Mouse (Mus musculus) kidney, postnatal 36 days (tissue): ENCODE data around the gene Dhrs7b.
"Not testable (repeated sequence)": the region's sequence is repeated elsewhere in the genome, so short reads cannot be mapped to it uniquely, and the experiment has no call there.

Experiments
- DNase-seq, 2 experiments: peaks; one replicate each; pipeline ENCODE4 v3.0.0; 2021 to 2022; ENCODE audit warnings: mixed read lengths in 2 of 2

Gene Dhrs7b

DNA sequence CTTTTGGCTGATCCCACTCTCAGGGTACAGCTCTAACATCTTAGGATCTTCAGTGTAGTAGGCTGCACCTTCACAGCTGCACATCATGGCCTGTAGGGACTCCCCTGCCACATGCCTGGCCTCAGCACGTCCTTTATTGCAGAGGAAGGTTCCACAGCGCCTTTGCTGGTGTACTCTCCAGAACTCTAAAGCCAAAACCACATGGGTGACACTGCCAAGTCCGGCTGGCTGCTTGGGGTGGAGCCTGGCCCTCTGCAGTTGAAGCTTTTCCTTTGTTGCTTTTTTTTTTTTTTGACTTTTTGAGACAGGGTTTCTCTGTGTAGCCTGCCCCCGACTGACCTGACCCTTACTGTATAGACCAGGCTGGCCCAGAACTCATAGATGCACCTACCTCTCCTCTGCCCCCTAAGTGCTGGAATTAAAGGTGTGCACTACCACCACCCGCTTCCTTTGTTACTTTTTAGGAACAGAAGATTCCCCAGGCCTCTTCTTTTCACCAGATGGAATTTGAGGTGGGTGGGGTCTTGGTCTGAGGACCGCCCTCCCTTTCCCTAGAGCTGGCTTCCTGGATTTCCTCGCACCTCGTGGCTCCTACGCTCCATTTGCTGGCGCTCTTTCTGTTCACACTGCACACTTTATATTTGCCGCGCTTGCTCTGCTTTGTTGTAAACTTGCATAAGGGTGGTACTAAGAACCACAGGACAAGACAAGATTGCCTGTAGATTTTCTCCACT is 11.2 kb downstream of the Dhrs7b start:
- no peak for DNase-seq

- no peak for DNase-seq
Observed at GRCm38 (mm10) chr11:60843412-60843811, 13.0 kb downstream of the Dhrs7b start.

- no peak for DNase-seq
Observed at GRCm38 (mm10) chr11:60845415-60845814, 15.0 kb downstream of the Dhrs7b start.

DNA sequence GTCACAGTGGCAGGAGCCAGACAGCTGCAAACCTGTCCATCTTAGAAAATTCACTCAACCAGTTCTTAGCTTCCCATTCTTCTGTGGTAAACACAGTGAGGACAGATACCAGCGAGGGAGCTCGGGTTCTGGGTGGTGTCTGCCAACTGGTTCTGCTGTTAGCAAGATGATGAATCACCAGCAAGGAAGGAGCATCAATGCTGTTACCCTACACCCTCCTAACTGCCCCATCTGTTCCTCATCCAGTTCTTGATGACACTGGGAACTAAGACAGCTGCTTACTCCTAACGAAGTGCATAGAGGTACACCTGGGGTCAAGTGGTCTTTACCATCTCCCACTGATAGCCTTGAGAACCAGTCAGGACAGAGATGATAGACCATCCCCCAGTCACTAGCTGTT is 26.2 kb downstream of the Dhrs7b start:
- no peak for DNase-seq

DNA sequence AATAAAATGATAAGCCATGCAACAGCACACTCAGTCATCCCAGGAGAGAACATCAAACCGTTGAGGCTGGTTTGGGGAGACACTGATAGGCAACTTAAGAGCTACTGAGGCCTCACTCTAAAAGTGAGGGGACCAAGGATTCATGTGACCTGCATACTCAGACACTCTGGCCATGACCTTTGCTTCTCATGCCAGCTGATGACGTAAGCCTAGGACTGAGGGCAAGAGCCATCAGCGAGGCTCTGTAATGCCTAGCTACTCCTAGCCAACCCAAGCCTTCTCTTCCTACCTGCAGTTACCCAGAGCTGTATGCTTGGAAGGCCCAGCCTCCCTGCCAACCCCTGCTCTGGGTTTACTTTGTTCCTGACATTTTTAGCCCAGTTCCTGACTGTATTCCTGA is 31.6 kb downstream of the Dhrs7b start:
- DNase-seq, result peak; percentile 37 to 47

GRCm38 (mm10) chr11:60863196-60863595 is 32.8 kb downstream of the Dhrs7b start:
- DNase-seq, result peak; percentile 12 to 27

DNA sequence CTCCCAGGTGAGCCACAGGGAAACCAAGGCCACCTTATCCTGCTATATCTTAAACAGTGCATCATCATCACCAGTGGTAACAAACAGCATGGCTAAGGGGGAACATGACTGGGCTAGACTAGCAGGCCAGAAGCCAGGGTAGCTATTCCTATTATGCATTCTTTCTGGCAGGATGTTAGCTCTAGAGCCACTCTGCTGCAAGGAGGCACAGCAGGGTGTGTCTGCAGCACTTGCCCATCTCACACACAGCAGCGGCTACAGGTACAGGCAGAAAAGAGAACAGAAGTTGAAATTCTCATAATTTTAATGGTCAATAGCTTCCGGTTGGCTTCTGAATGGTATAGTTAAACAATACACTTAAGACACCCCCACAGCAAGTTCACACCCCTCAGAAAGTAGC is 33.7 kb downstream of the Dhrs7b start:
- no peak for DNase-seq

GRCm38 (mm10) chr11:60864916-60865315 is 34.5 kb downstream of the Dhrs7b start:
- DNase-seq, result no peak

GRCm38 (mm10) chr11:60866021-60866420 is 35.6 kb downstream of the Dhrs7b start:
- DNase-seq, result peak; percentile 69

DNA sequence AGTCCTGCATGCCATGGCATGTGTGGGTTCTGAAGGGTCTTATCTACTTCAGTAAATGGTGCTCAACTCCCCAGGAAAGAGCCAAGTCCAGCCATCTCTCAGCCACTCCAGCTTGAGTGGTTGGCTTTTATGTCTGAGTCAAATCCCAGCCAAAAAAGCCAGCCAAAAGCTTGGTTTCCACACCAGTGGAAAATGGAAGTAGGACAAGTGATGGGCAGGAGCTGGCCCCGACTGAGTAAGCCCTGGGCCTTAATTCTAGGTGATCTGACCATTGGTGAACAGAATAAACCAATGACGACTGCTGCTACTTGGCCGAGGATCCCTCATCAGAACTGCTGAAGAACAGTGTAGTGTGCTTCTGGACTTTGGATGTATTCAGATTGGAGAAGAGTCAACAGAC is 37.0 kb downstream of the Dhrs7b start:
- no peak for DNase-seq

- peak; percentile 34 to 69 for DNase-seq
Observed at GRCm38 (mm10) chr11:60867904-60868303, 37.5 kb downstream of the Dhrs7b start.

- DNase-seq, result not testable (repeated sequence)
Observed at GRCm38 (mm10) chr11:60869471-60869870, 39.0 kb downstream of the Dhrs7b start.

GRCm38 (mm10) chr11:60871409-60871808 is 41.0 kb downstream of the Dhrs7b start:
- no peak for DNase-seq

- DNase-seq, result no peak
Observed at GRCm38 (mm10) chr11:60873101-60873500, 42.7 kb downstream of the Dhrs7b start.

- DNase-seq, result peak; percentile 75
Observed at GRCm38 (mm10) chr11:60878056-60878612, 47.7 kb downstream of the Dhrs7b start.

- DNase-seq, result peak; percentile 95 to 98
Observed at GRCm38 (mm10) chr11:60878675-60879294, 48.4 kb downstream of the Dhrs7b start, which contains the start of gene Tmem11. Gene Tmem11, minus strand, starts transcription at chr11:60879272.

DNA sequence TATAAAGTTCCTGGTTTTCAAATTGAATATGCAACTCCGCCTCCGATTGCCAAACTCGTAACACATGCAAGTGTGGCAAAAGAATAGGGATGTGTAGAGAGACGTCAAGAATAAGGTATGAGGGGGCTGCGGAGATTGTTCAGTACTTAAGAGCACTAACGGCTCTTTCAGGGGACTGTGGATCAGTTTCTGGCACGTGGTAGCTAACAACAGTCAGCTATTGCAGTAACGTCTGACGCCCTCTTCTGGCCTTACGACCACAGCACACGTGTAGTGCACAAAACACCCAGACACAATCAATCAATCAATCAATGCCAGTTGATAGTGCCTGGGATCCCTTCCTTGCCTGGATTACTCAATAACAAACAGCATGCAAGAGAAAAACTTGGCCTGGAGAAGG is 49.0 kb downstream of the Dhrs7b start:
- peak; percentile 57 to 72 for DNase-seq

GRCm38 (mm10) chr11:60880559-60880958 is 50.1 kb downstream of the Dhrs7b start:
- DNase-seq, result no peak

DNA sequence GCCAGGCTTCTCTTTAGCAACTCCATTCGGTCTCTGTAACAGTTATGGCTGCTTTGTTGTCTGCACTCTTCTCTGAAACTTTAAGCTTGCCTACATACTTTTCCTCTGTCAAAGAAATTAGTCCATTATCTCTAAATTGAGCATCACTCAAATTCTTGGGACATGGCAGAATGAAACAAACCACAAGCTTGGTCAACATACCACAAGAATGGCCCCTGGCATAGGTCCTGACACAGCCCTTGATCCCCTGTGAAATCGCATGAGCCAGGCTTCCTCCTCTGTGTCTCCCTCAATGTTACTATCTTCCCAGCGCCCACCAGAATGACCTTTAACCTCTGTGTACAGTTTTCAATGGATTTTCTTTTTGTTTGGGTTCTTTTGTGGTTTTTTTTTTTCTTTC is 52.0 kb downstream of the Dhrs7b start:
- DNase-seq, result no peak

DNA sequence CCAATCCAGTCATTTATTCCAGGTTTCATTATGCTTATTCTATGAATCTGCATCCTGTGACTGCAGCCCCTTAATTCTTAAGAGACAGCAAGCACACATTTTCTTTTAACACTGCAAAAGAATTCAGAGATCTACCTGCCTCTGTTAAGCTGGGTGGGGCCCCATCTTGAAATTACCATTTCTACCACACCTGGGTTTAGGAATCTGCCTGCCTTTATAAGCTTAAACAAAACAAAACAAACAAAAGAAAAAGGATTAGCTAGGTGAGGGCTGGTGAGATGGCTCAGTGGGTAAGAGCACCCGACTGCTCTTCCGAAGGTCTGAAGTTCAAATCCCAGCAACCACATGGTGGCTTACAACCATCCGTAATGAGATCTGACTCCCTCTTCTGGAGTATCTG is 56.6 kb downstream of the Dhrs7b start:
- DNase-seq, result not testable (repeated sequence)

DNA sequence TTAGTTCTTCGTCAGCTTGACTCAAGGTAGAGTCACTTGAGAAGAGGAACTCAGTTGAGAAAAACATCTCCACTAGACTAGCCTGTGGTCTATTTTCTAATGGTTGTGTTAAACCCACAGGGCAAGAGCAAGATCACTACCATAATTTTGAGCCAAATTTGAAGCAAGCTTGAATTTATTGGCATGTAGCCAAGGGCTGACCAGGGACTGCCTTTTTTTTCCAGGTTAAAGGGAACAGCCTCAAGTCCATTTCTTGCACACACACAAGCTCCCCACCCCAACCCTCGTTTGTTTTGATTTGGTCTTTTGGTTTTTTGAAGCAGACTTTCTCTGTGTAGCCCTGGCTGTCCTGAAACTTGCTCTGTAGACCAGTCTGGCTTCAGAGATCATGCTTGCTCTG is 59.4 kb downstream of the Dhrs7b start:
- peak in 1 of 2 experiments; percentile 14 for DNase-seq

GRCm38 (mm10) chr11:60890286-60890685 is 59.9 kb downstream of the Dhrs7b start:
- peak in 1 of 2 experiments; percentile 43 for DNase-seq

GRCm38 (mm10) chr11:60890744-60891143 is 60.3 kb downstream of the Dhrs7b start:
- DNase-seq, result no peak

DNA sequence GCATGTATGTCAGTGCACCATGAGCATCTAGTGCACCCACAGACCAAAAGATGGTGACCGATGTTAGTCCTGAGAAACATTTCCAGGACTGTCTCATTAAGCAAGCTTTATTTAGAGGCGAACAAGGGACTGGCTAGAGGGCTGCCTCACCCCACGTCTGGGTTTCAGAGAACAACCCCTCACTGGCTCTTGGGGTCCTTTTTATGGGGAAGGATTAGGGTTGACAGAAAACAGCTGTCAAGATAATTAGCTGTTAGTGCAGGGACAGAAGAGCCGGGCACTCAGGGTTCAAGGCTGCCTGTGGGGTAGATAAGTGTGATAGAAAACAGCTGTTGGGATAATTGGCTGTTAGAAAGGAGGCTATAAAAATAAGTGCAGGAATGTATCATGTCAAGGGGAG is 65.5 kb downstream of the Dhrs7b start:
- DNase-seq, result peak in 1 of 2 experiments; percentile 36
